Mouse (Mus musculus) kidney, embryonic 14.5 days (tissue): Measurements from ENCODE around the gene Zkscan7. TPM values are rescaled to one million over a fixed set of nuclear protein-coding genes. Genes with fewer than 3 reads are reported as not detected.

Source experiments
- ATAC-seq: fragments of 200-750 bp; cut with Nextera tagmentation; 2 replicates; pipeline ENCODE4 v1.8.0; 2017; ENCODE audit warnings: moderate number of reproducible peaks, mild to moderate bottlenecking, moderate TSS enrichment, moderate library complexity; ENCODE audit not compliant: low FRiP score, low TSS enrichment
- H3K27ac ChIP-seq: fragments of 300-500 bp; sonication (generic); 2 replicates; pipeline ENCODE4 v1.5.1; 2014; ENCODE audit warnings: low read depth, mild to moderate bottlenecking, low read length, moderate library complexity, mixed read lengths
- H3K27me3 ChIP-seq: fragments of 300-500 bp; sonication (generic); 2 replicates; pipeline ENCODE4 v1.6.1; 2014; ENCODE audit warnings: mild to moderate bottlenecking, low read length; ENCODE audit not compliant: control insufficient read depth, insufficient read depth
- H3K36me3 ChIP-seq: fragments of 300-500 bp; sonication (generic); 2 replicates; pipeline ENCODE4 v1.6.1; 2014; ENCODE audit warnings: low read length, mixed read lengths; ENCODE audit not compliant: control insufficient read depth, insufficient read depth
- H3K4me1 ChIP-seq: fragments of 300-500 bp; sonication (generic); 2 replicates; pipeline ENCODE4 v1.6.1; 2014; ENCODE audit warnings: low read length, mixed read lengths; ENCODE audit not compliant: control insufficient read depth, insufficient read depth
- H3K4me2 ChIP-seq: fragments of 300-500 bp; sonication (generic); replicated peaks from 2 replicates; pipeline ENCODE4 v1.6.1; 2014; ENCODE audit warnings: low read depth, mild to moderate bottlenecking, low read length
- H3K4me3 ChIP-seq: fragments of 300-500 bp; sonication (generic); 2 replicates; pipeline ENCODE4 v1.5.1; 2014; ENCODE audit warnings: mild to moderate bottlenecking, low read length
- H3K9ac ChIP-seq: fragments of 300-500 bp; sonication (generic); 2 replicates; pipeline ENCODE4 v1.6.1; 2014; ENCODE audit warnings: low read depth, mild to moderate bottlenecking, low read length, moderate library complexity
- H3K9me3 ChIP-seq: fragments of 300-500 bp; sonication (generic); 2 replicates; pipeline ENCODE4 v1.6.1; 2016; ENCODE audit warnings: low read length; ENCODE audit not compliant: control insufficient read depth
- WGBS: fragments of 180-500 bp; shearing (Covaris S2); extraction: QIAGEN DNeasy Blood & Tissue Kit; methylation state at CpG from one replicate; pipeline ENCODE4 v1.1.7; 2014; 5-methylcytosine and 5-hydroxymethylcytosine counted together
- polyA plus RNA-seq: library from polyadenylated mRNA; unstranded; fragments of >200 nt; fragmentation: Nextera tagmentation; extraction: Ambion mirVana; gene quantifications from 2 replicates; pipeline ENCODE4 v1.2.1, GENCODE M21; 2014

The Zkscan7 gene
- polyA plus RNA-seq, 1 experiment from 2014 or later, result 3.6 TPM

GRCm38 (mm10) chr9:122928915-122929314 lies 43.4 kb downstream of the Zkscan7 start:
- Histone ChIP-seq H3K4me2 (no peak overlapping the region), H3K27ac (no peak overlapping the region), H3K4me3 (no peak overlapping the region), H3K9ac (no peak overlapping the region), H3K9me3 (peaks cover 3% of the 10 kb centered on the region; the same call in 1 of the 2 replicates), H3K36me3 (peaks cover 76% of the 10 kb centered on the region), H3K27me3 (no peaks in the 10 kb centered on the region), H3K4me1 (peaks cover under 1% of the 10 kb centered on the region; the same call in 1 of the 2 replicates)
- WGBS, result 93% methylated on average over 3 of the region's 3 CpGs
- ATAC-seq, result no peak

Other genes with a start within 250 kb of the Zkscan7 start
- not detected in 2 replicates for gene Topaz1, start 138.3 kb upstream of the Zkscan7 start, polyA plus RNA-seq
- 3.9 and 6.3 TPM in 2 replicates for gene Tcaim, start 80.1 kb upstream of the Zkscan7 start, polyA plus RNA-seq
- 0.37 TPM in 2 replicates for gene Gm35549, start 41.6 kb upstream of the Zkscan7 start, polyA plus RNA-seq
- gene Zfp445, start 19.7 kb upstream of the Zkscan7 start, polyA plus RNA-seq, result 28.2 and 66.0 TPM in 2 replicates
- gene Zfp105, start 37.4 kb downstream of the Zkscan7 start, polyA plus RNA-seq, result 20.8 and 28.6 TPM in 2 replicates
- gene 1110059G10Rik, start 65.3 kb downstream of the Zkscan7 start, polyA plus RNA-seq, result 34.8 and 49.5 TPM in 2 replicates
- gene Kif15, start 65.4 kb downstream of the Zkscan7 start, polyA plus RNA-seq, result 65.5 and 80.9 TPM in 2 replicates
- 25.5 and 26.4 TPM in 2 replicates for gene Tmem42, start 135.6 kb downstream of the Zkscan7 start, polyA plus RNA-seq
- gene Tgm4, start 149.0 kb downstream of the Zkscan7 start, polyA plus RNA-seq, result 0.31 TPM in 1 of 2 replicates, not detected in the other
- gene Zdhhc3, start 227.5 kb downstream of the Zkscan7 start, polyA plus RNA-seq, result 46.9 and 59.6 TPM in 2 replicates
- gene Exosc7, start 227.5 kb downstream of the Zkscan7 start, polyA plus RNA-seq, result 133 and 156 TPM in 2 replicates